Mouse (Mus musculus): ENCODE results near the gene Amh. TPM values are rescaled to one million over a fixed set of nuclear protein-coding genes. Genes with fewer than 3 reads are reported as not detected.

The Amh gene
- polyA plus RNA-seq, 1 experiment from 2014 or later = not detected

DNA sequence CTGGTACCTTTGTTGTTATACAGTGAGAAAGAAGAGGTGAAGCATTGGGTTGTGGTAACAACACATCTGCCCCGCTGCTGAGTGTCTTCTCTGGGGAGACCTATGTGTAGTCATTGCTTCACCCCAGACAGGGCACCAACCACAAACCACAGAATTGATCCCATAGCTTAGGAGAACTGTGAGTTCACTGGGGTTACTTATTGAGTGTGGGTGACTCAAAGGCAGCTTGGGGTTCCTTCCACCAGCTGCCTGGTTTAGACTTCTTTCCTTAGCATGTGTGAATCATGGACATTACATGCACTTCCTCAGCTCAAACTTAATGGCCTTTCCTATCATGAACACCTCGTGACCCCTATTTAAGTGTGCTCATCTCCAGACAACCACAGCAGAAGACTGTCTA is 41.5 kb upstream of the Amh start:
- no peak for ATAC-seq (ENCODE audit: low FRiP score)
- Histone ChIP-seq H3K4me1 (ENCODE audit: control insufficient read depth, insufficient read depth, low read length) (no peaks in the 10 kb centered on the region), H3K9me3 (ENCODE audit: control insufficient read depth, low read length) (no peaks in the 10 kb centered on the region), H3K9ac (ENCODE audit: low read length) (no peak overlapping the region), H3K27me3 (ENCODE audit: control insufficient read depth, insufficient read depth, low read length) (no peaks in the 10 kb centered on the region), H3K36me3 (ENCODE audit: control insufficient read depth, insufficient read depth, low read length) (0 out of 2 replicates have a peak, but pooled peaks cover 5% of the 10 kb centered on the region), H3K4me2 (no peak overlapping the region), H3K4me3 (ENCODE audit: low read depth, low read length) (no peak overlapping the region), H3K27ac (ENCODE audit: low read depth, low read length) (no peak overlapping the region)
- no peak for DNase-seq (ENCODE audit: low spot score, missing footprints)
- WGBS = 85% methylated on average over 2 of the region's 2 CpGs

GRCm38 (mm10) chr10:80765746-80766145 is 39.3 kb upstream of the Amh start:
- H3K4me2 ChIP-seq = no peak overlapping the region
- WGBS = 90% methylated on average over 2 of the region's 2 CpGs
- ATAC-seq (ENCODE audit: low FRiP score) = no peak

GRCm38 (mm10) chr10:80766161-80766815 is 38.8 kb upstream of the Amh start:
- Histone ChIP-seq H3K9ac (ENCODE audit: low read length) (no peak overlapping the region), H3K4me2 (no peak overlapping the region), H3K9me3 (ENCODE audit: control insufficient read depth, low read length) (no peaks in the 10 kb centered on the region), H3K36me3 (ENCODE audit: control insufficient read depth, insufficient read depth, low read length) (peaks cover 16% of the 10 kb centered on the region; the same call in 1 of the 2 replicates), H3K27ac (ENCODE audit: low read depth, low read length) (no peak overlapping the region), H3K4me1 (ENCODE audit: control insufficient read depth, insufficient read depth, low read length) (no peaks in the 10 kb centered on the region), H3K4me3 (ENCODE audit: low read depth, low read length) (no peak overlapping the region), H3K27me3 (ENCODE audit: control insufficient read depth, insufficient read depth, low read length) (no peaks in the 10 kb centered on the region)
- ATAC-seq (ENCODE audit: low FRiP score) = no peak
- WGBS = 81% methylated on average over 10 of the region's 10 CpGs
- no peak for DNase-seq (ENCODE audit: low spot score, missing footprints)

More at GRCm38 (mm10) chr10:80765746-80766145, 39.3 kb upstream of the Amh start:
- Histone ChIP-seq H3K4me1 (ENCODE audit: control insufficient read depth, insufficient read depth, low read length) (no peaks in the 10 kb centered on the region), H3K27me3 (ENCODE audit: control insufficient read depth, insufficient read depth, low read length) (no peaks in the 10 kb centered on the region), H3K4me3 (ENCODE audit: low read depth, low read length) (no peak overlapping the region), H3K27ac (ENCODE audit: low read depth, low read length) (no peak overlapping the region), H3K36me3 (ENCODE audit: control insufficient read depth, insufficient read depth, low read length) (peaks cover 13% of the 10 kb centered on the region; the same call in 1 of the 2 replicates), H3K9ac (ENCODE audit: low read length) (no peak overlapping the region), H3K9me3 (ENCODE audit: control insufficient read depth, low read length) (no peaks in the 10 kb centered on the region)
- no peak for DNase-seq (ENCODE audit: low spot score, missing footprints)

GRCm38 (mm10) chr10:80768365-80768764 is 36.7 kb upstream of the Amh start:
- H3K36me3 ChIP-seq (ENCODE audit: control insufficient read depth, insufficient read depth, low read length) = peaks cover 18% of the 10 kb centered on the region; the same call in 1 of the 2 replicates
- no peak overlapping the region for H3K4me2 ChIP-seq
- H3K4me1 ChIP-seq (ENCODE audit: control insufficient read depth, insufficient read depth, low read length) = no peaks in the 10 kb centered on the region
- no peak for ATAC-seq (ENCODE audit: low FRiP score)
- no peak overlapping the region for H3K27ac ChIP-seq (ENCODE audit: low read depth, low read length)
- no peak overlapping the region for H3K4me3 ChIP-seq (ENCODE audit: low read depth, low read length)
- H3K9ac ChIP-seq (ENCODE audit: low read length) = no peak overlapping the region
- H3K27me3 ChIP-seq (ENCODE audit: control insufficient read depth, insufficient read depth, low read length) = no peaks in the 10 kb centered on the region
- WGBS = 87% methylated on average over 6 of the region's 6 CpGs
- H3K9me3 ChIP-seq (ENCODE audit: control insufficient read depth, low read length) = no peaks in the 10 kb centered on the region
- no peak for DNase-seq (ENCODE audit: low spot score, missing footprints)

DNA sequence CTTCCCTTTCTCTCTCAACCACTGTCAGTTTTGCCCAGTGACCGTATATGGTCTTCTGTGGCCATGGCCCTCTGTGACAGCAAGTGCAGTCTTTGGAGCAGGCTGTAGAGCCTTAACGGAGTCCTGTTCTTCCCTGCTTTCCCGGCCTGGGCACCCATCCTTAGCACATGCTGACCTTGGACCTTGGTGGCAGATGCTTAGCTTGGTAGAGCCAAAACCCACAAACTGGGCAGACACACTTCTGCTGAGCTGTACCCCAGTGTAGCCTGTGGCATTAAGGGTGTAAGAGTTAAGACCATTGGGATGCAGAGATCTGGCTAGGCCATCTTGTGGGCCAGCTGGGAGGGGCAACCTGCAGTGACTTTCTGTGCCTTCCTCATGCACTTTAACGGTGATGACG is 31.2 kb upstream of the Amh start:
- no peak for ATAC-seq (ENCODE audit: low FRiP score)
- H3K4me3 ChIP-seq (ENCODE audit: low read depth, low read length) = no peak overlapping the region
- WGBS = 92% methylated on average over 5 of the region's 5 CpGs
- H3K27ac ChIP-seq (ENCODE audit: low read depth, low read length) = no peak overlapping the region
- H3K9me3 ChIP-seq (ENCODE audit: control insufficient read depth, low read length) = no peaks in the 10 kb centered on the region
- H3K9ac ChIP-seq (ENCODE audit: low read length) = no peak overlapping the region
- H3K36me3 ChIP-seq (ENCODE audit: control insufficient read depth, insufficient read depth, low read length) = peaks cover 21% of the 10 kb centered on the region
- no peaks in the 10 kb centered on the region for H3K4me1 ChIP-seq (ENCODE audit: control insufficient read depth, insufficient read depth, low read length)
- H3K4me2 ChIP-seq = no peak overlapping the region
- no peaks in the 10 kb centered on the region for H3K27me3 ChIP-seq (ENCODE audit: control insufficient read depth, insufficient read depth, low read length)
- no peak for DNase-seq (ENCODE audit: low spot score, missing footprints)

DNA sequence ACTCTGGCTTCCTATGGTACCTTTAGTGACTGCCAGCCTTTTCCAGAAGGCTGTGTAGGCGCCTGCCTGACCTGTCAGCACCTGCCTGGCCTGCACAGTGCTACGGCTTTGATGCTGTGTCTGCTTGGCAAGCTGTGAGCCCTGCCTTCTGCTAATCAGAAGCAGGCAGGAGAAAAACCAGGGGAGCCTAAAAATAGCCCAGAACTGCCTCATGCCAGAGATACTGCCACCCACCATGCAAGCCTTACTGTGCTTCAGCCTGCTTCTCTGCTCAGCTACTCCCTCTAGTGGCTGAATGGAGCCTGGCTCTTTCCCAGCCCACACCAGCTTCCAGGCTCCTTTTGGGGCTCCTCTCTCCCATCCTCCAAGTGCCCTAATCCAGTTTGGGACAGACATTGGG is 30.5 kb upstream of the Amh start:
- no peaks in the 10 kb centered on the region for H3K9me3 ChIP-seq (ENCODE audit: control insufficient read depth, low read length)
- DNase-seq (ENCODE audit: low spot score, missing footprints) (peak; percentile 97), ATAC-seq (ENCODE audit: low FRiP score) (no peak)
- H3K27me3 ChIP-seq (ENCODE audit: control insufficient read depth, insufficient read depth, low read length) = no peaks in the 10 kb centered on the region
- no peaks in the 10 kb centered on the region for H3K4me1 ChIP-seq (ENCODE audit: control insufficient read depth, insufficient read depth, low read length)
- H3K36me3 ChIP-seq (ENCODE audit: control insufficient read depth, insufficient read depth, low read length) = peaks cover 19% of the 10 kb centered on the region
- 78% methylated on average over 2 of the region's 2 CpGs for WGBS
- H3K27ac ChIP-seq (ENCODE audit: low read depth, low read length) = no peak overlapping the region
- H3K4me3 ChIP-seq (ENCODE audit: low read depth, low read length) = no peak overlapping the region
- H3K9ac ChIP-seq (ENCODE audit: low read length) = no peak overlapping the region
- H3K4me2 ChIP-seq = no peak overlapping the region

DNA sequence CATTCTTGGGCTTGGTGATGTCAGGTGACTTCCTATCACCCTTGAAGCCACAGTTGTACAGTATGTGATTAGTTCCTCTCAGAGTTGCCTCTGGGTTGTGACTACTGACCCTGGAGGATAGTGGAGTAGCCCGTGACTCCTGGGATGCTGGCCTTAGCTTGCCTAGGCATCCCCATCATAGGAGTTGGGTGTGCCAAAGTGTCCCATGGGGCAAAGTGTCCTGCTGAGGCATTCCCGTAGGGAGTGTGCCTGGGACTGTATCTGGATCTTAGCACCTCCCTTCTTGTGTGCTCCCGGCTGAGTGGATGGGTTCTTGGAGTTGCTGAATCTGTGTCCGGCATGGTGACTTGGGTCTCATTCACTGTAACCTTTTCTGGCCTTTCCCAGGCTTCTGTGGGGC is 30.1 kb upstream of the Amh start:
- no peaks in the 10 kb centered on the region for H3K27me3 ChIP-seq (ENCODE audit: control insufficient read depth, insufficient read depth, low read length)
- 92% methylated on average over 4 of the region's 4 CpGs for WGBS
- H3K9me3 ChIP-seq (ENCODE audit: control insufficient read depth, low read length) = no peaks in the 10 kb centered on the region
- H3K4me1 ChIP-seq (ENCODE audit: control insufficient read depth, insufficient read depth, low read length) = no peaks in the 10 kb centered on the region
- DNase-seq (ENCODE audit: low spot score, missing footprints) (no peak), ATAC-seq (ENCODE audit: low FRiP score) (no peak)
- peaks cover 17% of the 10 kb centered on the region for H3K36me3 ChIP-seq (ENCODE audit: control insufficient read depth, insufficient read depth, low read length)
- H3K9ac ChIP-seq (ENCODE audit: low read length) = no peak overlapping the region
- H3K4me3 ChIP-seq (ENCODE audit: low read depth, low read length) = no peak overlapping the region
- no peak overlapping the region for H3K4me2 ChIP-seq
- no peak overlapping the region for H3K27ac ChIP-seq (ENCODE audit: low read depth, low read length)

DNA sequence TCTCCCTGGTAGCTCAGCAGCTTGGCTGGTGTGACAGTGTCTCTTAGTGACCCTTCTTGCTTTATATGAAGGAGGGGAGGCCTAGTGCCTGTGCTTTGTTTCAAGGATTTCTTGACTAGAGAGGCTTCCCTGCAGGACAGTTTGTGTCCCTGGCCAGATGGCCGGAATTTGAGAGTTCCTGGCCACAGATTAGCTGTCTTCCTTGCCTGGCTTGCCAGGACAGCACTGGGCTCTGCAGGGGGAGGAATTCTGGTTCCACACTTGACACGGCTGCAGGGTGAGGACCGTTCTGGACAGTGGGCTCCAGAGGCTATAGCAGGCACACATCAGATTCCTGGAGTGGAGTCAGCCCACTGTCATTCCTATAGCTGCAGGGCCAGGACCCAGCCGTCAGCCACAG is 29.3 kb upstream of the Amh start:
- H3K36me3 ChIP-seq (ENCODE audit: control insufficient read depth, insufficient read depth, low read length) = peaks cover 13% of the 10 kb centered on the region
- H3K4me3 ChIP-seq (ENCODE audit: low read depth, low read length) = no peak overlapping the region
- DNase-seq (ENCODE audit: low spot score, missing footprints) = no peak

GRCm38 (mm10) chr10:80776358-80776869 is 28.6 kb upstream of the Amh start:
- Histone ChIP-seq H3K27me3 (ENCODE audit: control insufficient read depth, insufficient read depth, low read length) (no peaks in the 10 kb centered on the region), H3K4me2 (no peak overlapping the region), H3K4me1 (ENCODE audit: control insufficient read depth, insufficient read depth, low read length) (no peaks in the 10 kb centered on the region), H3K9ac (ENCODE audit: low read length) (no peak overlapping the region), H3K9me3 (ENCODE audit: control insufficient read depth, low read length) (no peaks in the 10 kb centered on the region), H3K27ac (ENCODE audit: low read depth, low read length) (no peak overlapping the region), H3K4me3 (ENCODE audit: low read depth, low read length) (no peak overlapping the region), H3K36me3 (ENCODE audit: control insufficient read depth, insufficient read depth, low read length) (peaks cover 15% of the 10 kb centered on the region)
- DNase-seq (ENCODE audit: low spot score, missing footprints) (no peak), ATAC-seq (ENCODE audit: low FRiP score) (no peak)
- 83% methylated on average over 6 of the region's 6 CpGs for WGBS

More for the DNA sequence above, 29.3 kb upstream of the Amh start:
- H3K4me1 ChIP-seq (ENCODE audit: control insufficient read depth, insufficient read depth, low read length) = no peaks in the 10 kb centered on the region
- no peaks in the 10 kb centered on the region for H3K27me3 ChIP-seq (ENCODE audit: control insufficient read depth, insufficient read depth, low read length)
- H3K9ac ChIP-seq (ENCODE audit: low read length) = no peak overlapping the region
- ATAC-seq (ENCODE audit: low FRiP score) = no peak
- WGBS = 96% methylated on average over 4 of the region's 4 CpGs
- H3K27ac ChIP-seq (ENCODE audit: low read depth, low read length) = no peak overlapping the region
- H3K4me2 ChIP-seq = no peak overlapping the region
- no peaks in the 10 kb centered on the region for H3K9me3 ChIP-seq (ENCODE audit: control insufficient read depth, low read length)

Data from midbrain, embryonic 11.5 days (tissue).